Mouse (Mus musculus) midbrain, embryonic 11.5 days (tissue): ENCODE measurements around the gene Nr2c2ap. TPM values are rescaled to one million over a fixed set of nuclear protein-coding genes. Genes with fewer than 3 reads are reported as not detected.
A peak's percentile ranks its signal among the peaks of the same experiment; 100 is the strongest.

Experiments
- ATAC-seq: fragments of 200-750 bp; cut with Nextera tagmentation; 2 replicates; pipeline ENCODE4 v1.8.0; 2017; ENCODE audit warnings: moderate TSS enrichment, moderate library complexity; ENCODE audit not compliant: low FRiP score
- DNase-seq: peaks from one replicate; pipeline ENCODE4 v3.0.0; 2015; ENCODE audit warnings: low spot score; ENCODE audit errors: missing footprints
- H3K27ac ChIP-seq: fragments of 300-500 bp; sonication (generic); 2 replicates; pipeline ENCODE4 v1.5.1; 2014; ENCODE audit warnings: low read depth, low read length
- H3K27me3 ChIP-seq: fragments of 300-500 bp; sonication (generic); 2 replicates; pipeline ENCODE4 v1.6.1; 2014; ENCODE audit warnings: mild to moderate bottlenecking, low read length, moderate library complexity, mixed read lengths; ENCODE audit not compliant: control insufficient read depth, insufficient read depth
- H3K36me3 ChIP-seq: fragments of 300-500 bp; sonication (generic); 2 replicates; pipeline ENCODE4 v1.6.1; 2014; ENCODE audit warnings: mild to moderate bottlenecking, low read length, moderate library complexity, mixed read lengths; ENCODE audit not compliant: control insufficient read depth, insufficient read depth
- H3K4me1 ChIP-seq: fragments of 300-500 bp; sonication (generic); 2 replicates; pipeline ENCODE4 v1.6.1; 2014; ENCODE audit warnings: low read length; ENCODE audit not compliant: control insufficient read depth, insufficient read depth
- H3K4me2 ChIP-seq: fragments of 300-500 bp; sonication (generic); 2 replicates; pipeline ENCODE4 v1.6.1; 2014; ENCODE audit warnings: mild to moderate bottlenecking, moderate library complexity
- H3K4me3 ChIP-seq: fragments of 300-500 bp; sonication (generic); 2 replicates; pipeline ENCODE4 v1.5.1; 2014; ENCODE audit warnings: low read depth, low read length
- H3K9ac ChIP-seq: fragments of 300-500 bp; sonication (generic); 2 replicates; pipeline ENCODE4 v1.6.1; 2014; ENCODE audit warnings: low read length
- H3K9me3 ChIP-seq: fragments of 300-500 bp; sonication (generic); 2 replicates; pipeline ENCODE4 v1.6.1; 2016; ENCODE audit warnings: low read length; ENCODE audit not compliant: control insufficient read depth
- WGBS: fragments of 180-500 bp; shearing (Covaris S2); extraction: QIAGEN DNeasy Blood & Tissue Kit; methylation state at CpG from one replicate; pipeline ENCODE4 v1.1.7; 2014; 5-methylcytosine and 5-hydroxymethylcytosine counted together
- polyA plus RNA-seq: library from polyadenylated mRNA; unstranded; fragments of >200 nt; fragmentation: Nextera tagmentation; extraction: Ambion mirVana; gene quantifications from 2 replicates; pipeline ENCODE4 v1.2.1, GENCODE M21; 2014

The Nr2c2ap gene
- 14.3 and 16.9 TPM in 2 replicates for polyA plus RNA-seq

GRCm38 (mm10) chr8:70131166-70131883 is at the start of gene Nr2c2ap:
Gene Nr2c2ap (plus strand): TSS chr8:70131333.
- peaks cover 4% of the 10 kb centered on the region for H3K4me1 ChIP-seq
- peak within 1 kb of the TSS; percentile 76 for H3K9ac ChIP-seq
- WGBS: 1% methylated on average over 37 of the region's 37 CpGs
- peak within 1 kb of the TSS; percentile 68 for H3K4me2 ChIP-seq
- no peaks in the 10 kb centered on the region for H3K27me3 ChIP-seq
- peak; percentile 90 for ATAC-seq
- H3K27ac ChIP-seq: no peak within 1 kb of the TSS
- peak; percentile 98 for DNase-seq
- H3K4me3 ChIP-seq: peak within 1 kb of the TSS; percentile 69
- H3K36me3 ChIP-seq: peaks cover 4% of the 10 kb centered on the region
- no peaks in the 10 kb centered on the region for H3K9me3 ChIP-seq

GRCm38 (mm10) chr8:70081976-70082375 is 49.2 kb upstream of the Nr2c2ap start:
- Histone ChIP-seq H3K4me1 (peaks cover 13% of the 10 kb centered on the region), H3K4me3 (no peak overlapping the region), H3K36me3 (no peaks in the 10 kb centered on the region), H3K4me2 (no peak overlapping the region), H3K9me3 (no peaks in the 10 kb centered on the region), H3K27ac (no peak overlapping the region), H3K27me3 (peaks cover 48% of the 10 kb centered on the region), H3K9ac (no peak overlapping the region)
- WGBS: 97% methylated on average over 2 of the region's 2 CpGs
- DNase-seq: peak; percentile 60
- no peak for ATAC-seq

DNA sequence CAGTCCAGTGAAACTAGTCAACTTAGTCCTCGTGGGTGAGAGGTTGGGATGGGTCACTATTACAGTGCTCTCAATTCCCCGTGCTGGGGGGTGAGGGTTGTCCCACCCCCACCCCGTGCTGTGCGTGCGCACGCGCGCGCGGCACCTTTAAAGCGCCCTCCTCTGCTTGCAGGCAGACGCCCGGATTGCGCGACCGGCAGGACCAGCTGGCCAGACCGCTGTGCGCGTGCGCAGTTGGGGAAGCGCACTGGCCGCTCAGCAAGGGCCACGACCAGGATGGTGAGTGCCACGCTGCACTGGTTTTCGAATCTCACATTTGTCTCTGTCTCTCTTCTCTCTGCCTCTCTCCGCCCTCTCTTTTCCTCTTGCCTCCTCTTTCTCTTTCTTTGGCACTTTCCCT is 47.8 kb upstream of the Nr2c2ap start, which contains the start of gene Hapln4:
TSS of gene Hapln4 (plus strand) at position 173 of the 400 bp plus-strand sequence.
- Histone ChIP-seq H3K27ac (no peak within 1 kb of the TSS), H3K4me1 (peaks cover 20% of the 10 kb centered on the region), H3K27me3 (peaks cover 61% of the 10 kb centered on the region), H3K4me3 (peak within 1 kb of the TSS; percentile 33), H3K36me3 (no peaks in the 10 kb centered on the region), H3K9ac (peak within 1 kb of the TSS; percentile 30; the same call in 1 of the 2 replicates), H3K4me2 (peak within 1 kb of the TSS; percentile 55), H3K9me3 (no peaks in the 10 kb centered on the region)
- under 1% methylated on average over 26 of the region's 26 CpGs for WGBS
- ATAC-seq (peak; percentile 31; the same call in 1 of the 2 replicates), DNase-seq (peak; percentile 94)

DNA sequence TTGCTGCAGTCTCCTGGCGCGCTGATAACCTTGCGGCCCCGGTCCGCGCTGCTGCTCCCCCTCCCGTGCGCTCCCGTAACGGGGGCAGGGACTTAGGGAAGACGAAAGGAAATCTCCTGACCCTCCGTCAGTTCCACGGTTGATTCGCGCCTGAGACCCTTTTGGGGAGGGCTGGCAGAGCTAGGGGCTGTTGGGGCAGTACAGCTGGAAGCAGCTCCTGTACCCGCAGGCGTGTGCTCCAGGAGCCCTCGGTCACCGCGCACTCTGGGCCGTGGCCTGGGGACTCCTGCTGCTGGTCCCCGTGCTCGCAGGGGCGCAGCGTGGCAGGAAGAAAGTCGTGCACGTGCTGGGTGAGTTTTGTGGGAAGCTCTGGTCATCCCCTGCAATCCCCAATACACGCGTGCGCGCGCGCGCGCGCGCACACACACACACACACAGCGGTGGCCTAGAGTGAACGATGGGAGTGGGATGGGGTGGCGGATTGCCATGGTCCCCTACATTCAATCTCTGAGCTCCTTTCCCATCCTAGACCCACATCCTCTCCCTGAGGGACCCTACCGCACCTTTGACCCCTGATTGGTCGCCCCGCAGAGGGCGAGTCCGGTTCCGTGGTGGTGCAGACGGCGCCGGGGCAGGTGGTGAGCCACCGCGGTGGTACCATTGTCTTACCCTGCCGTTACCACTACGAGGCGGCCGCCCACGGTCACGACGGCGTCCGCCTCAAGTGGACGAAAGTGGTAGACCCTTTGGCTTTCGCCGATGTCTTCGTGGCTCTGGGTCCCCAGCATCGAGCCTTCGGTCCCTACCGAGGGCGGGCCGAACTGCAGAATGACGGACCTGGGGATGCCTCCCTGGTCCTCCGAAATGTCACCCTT is 46.7 kb upstream of the Nr2c2ap start:
- Histone ChIP-seq H3K9me3 (no peaks in the 10 kb centered on the region), H3K4me3 (peak overlapping the region; percentile 33), H3K36me3 (no peaks in the 10 kb centered on the region), H3K4me2 (peak overlapping the region; percentile 55), H3K9ac (peak overlapping the region; percentile 30; the same call in 1 of the 2 replicates), H3K27me3 (peaks cover 72% of the 10 kb centered on the region), H3K4me1 (peaks cover 22% of the 10 kb centered on the region), H3K27ac (no peak overlapping the region)
- ATAC-seq: peak; percentile 28
- WGBS: 1% methylated on average over 70 of the region's 71 CpGs
- peak; percentile 92 for DNase-seq

DNA sequence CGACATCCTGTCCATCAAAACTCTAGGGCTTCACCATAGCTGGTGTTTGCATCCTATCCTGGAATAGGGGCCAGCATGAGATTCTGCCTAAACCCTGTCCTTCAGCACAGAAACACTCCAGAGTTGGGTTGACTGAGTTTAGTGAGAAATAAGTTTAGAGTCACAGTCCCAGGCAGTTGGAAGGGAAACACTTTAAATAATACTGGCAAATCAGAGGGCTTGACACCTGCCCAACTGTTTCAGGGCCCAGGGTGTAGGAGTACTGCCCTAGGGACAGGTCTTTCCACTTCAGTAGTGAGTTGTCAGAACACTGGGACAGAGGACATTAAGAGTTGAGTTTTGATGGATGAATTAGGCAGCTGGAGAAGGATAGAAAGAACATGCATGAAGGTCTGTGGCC is 45.0 kb upstream of the Nr2c2ap start:
- peaks cover 27% of the 10 kb centered on the region for H3K4me1 ChIP-seq

DNA sequence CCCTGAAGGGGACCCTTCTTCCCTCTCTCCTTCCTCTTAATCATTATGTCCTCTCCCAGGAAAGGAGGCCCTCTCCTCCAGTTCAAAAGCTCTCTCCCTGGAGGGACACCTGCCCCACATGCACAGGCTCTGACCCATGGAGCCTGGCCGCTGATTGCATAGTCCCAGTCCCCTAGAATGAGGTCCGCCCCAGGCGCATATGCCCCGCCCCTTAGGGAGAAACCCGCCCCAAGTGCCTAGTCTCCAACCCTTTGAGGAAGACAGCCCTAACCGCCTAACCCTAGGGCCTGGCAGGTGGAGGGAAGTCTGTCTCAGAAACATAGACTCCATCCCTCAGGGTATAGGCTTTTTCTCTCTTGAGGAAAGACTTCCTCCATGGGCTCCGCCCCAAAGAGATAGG is 43.9 kb upstream of the Nr2c2ap start:
- Histone ChIP-seq H3K36me3 (no peaks in the 10 kb centered on the region), H3K27ac (no peak overlapping the region), H3K9ac (no peak overlapping the region), H3K27me3 (peaks cover 73% of the 10 kb centered on the region), H3K9me3 (no peaks in the 10 kb centered on the region), H3K4me1 (peaks cover 27% of the 10 kb centered on the region), H3K4me2 (no peak overlapping the region), H3K4me3 (no peak overlapping the region)
- 7% methylated on average over 7 of the region's 7 CpGs for WGBS
- no peak for ATAC-seq
- peak; percentile 85 for DNase-seq

More for the DNA sequence above, 45.0 kb upstream of the Nr2c2ap start:
- H3K4me3 ChIP-seq: no peak overlapping the region
- no peak overlapping the region for H3K4me2 ChIP-seq
- H3K9ac ChIP-seq: no peak overlapping the region
- H3K27me3 ChIP-seq: peaks cover 75% of the 10 kb centered on the region
- H3K36me3 ChIP-seq: no peaks in the 10 kb centered on the region
- no peak for ATAC-seq
- 38% methylated on average over 1 of the region's 1 CpGs for WGBS
- peak; percentile 90 for DNase-seq
- no peak overlapping the region for H3K27ac ChIP-seq
- H3K9me3 ChIP-seq: no peaks in the 10 kb centered on the region

DNA sequence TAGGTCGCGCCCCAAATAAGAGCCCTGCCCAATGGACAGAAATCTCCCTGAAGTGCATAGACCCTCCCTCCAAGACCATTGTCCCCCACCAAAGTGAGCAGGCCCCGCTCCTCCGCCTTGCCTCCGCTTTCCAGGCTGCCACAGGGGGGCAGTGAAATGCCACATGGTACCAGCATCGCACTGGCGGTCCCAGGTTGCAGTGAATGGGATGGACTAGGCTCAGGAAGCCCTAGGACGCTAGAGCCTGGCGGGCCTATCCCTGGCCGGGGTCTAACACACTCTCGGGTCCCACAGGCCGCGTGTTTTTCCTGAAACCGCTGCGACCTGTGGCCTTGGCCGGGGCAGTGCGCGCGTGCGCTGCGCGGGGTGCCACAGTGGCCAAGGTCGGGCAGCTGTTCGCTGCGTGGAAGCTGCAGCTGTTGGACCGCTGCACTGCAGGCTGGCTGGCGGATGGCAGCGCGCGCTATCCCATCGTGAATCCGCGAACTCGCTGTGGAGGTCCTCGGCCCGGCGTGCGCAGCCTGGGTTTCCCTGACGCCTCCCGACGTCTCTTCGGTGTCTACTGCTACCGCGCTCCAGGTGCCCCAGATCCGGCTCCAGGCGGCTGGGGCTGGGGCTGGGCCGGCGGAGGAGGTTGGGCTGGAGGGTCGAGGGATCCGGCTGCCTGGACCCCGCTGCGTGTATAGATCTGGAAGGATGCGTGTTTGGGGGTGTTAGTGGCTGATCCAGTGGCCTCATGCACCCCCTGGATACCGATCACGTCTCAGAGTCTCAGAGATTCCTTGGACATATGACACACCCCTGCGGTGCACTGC is 43.1 kb upstream of the Nr2c2ap start:
- DNase-seq: peak; percentile 96
- H3K9ac ChIP-seq: peak overlapping the region; percentile 40
- no peaks in the 10 kb centered on the region for H3K9me3 ChIP-seq
- H3K4me1 ChIP-seq: peaks cover 27% of the 10 kb centered on the region
- peaks cover 66% of the 10 kb centered on the region for H3K27me3 ChIP-seq
- ATAC-seq: peak; percentile 64
- WGBS: 4% methylated on average over 56 of the region's 56 CpGs
- no peak overlapping the region for H3K27ac ChIP-seq
- peak overlapping the region; percentile 37 for H3K4me3 ChIP-seq
- no peaks in the 10 kb centered on the region for H3K36me3 ChIP-seq
- peak overlapping the region; percentile 71 for H3K4me2 ChIP-seq

GRCm38 (mm10) chr8:70089296-70089960 is 41.7 kb upstream of the Nr2c2ap start:
- no peak for DNase-seq
- no peak overlapping the region for H3K4me2 ChIP-seq
- no peak for ATAC-seq
- no peak overlapping the region for H3K4me3 ChIP-seq
- no peaks in the 10 kb centered on the region for H3K9me3 ChIP-seq
- H3K4me1 ChIP-seq: peaks cover 17% of the 10 kb centered on the region
- no peaks in the 10 kb centered on the region for H3K36me3 ChIP-seq
- peaks cover 52% of the 10 kb centered on the region for H3K27me3 ChIP-seq
- no peak overlapping the region for H3K9ac ChIP-seq
- H3K27ac ChIP-seq: no peak overlapping the region
- WGBS: 46% methylated on average over 9 of the region's 9 CpGs
